Mouse (Mus musculus): ENCODE measurements around the gene Fam243. TPM values are rescaled to one million over a fixed set of nuclear protein-coding genes. Genes with fewer than 3 reads are reported as not detected.

The Fam243 gene
- polyA plus RNA-seq (2012; rRNA removed) (not detected in 2 replicates), polyA plus RNA-seq (2014; fragmentation: Nextera tagmentation; extraction: Ambion mirVana) (not detected in 2 replicates)

DNA sequence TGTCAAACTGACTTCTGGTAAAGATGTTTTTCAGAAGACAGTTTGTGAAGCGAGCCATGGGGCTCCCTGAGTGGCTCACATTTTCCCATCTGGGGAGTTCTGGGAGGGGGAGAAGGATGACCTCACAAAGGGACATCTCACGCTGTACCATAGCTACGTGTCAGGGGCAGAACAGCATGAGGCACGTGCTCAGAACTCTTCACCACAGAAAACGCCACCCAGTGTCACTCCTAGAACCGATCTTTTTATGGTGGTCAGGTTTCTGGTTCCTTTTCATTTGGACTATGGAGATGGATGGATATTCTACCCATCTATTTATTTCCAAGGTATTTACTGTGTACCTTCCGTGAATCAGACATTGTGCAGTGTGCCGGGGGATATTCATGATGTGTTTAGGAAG, at the start of gene Fam243:
Gene Fam243 (minus strand): TSS at position 101 of the 400 bp plus-strand sequence.
- no peak within 1 kb of the TSS for H3K27ac ChIP-seq (replicated peaks; ENCODE audit: low read depth, low read length)
- H3K4me1 ChIP-seq (ENCODE audit: control insufficient read depth, insufficient read depth, low read length) = no peaks in the 10 kb centered on the region; the same call in 1 of the 2 replicates
- 92% methylated on average over 8 of the region's 8 CpGs for WGBS
- no peaks in the 10 kb centered on the region for H3K36me3 ChIP-seq (ENCODE audit: control insufficient read depth, insufficient read depth, low read length)
- ATAC-seq (ENCODE audit: low FRiP score, low read depth) (no peak), DNase-seq (ENCODE audit: low spot score) (no peak)
- H3K9ac ChIP-seq (ENCODE audit: low read depth, low read length, severe bottlenecking) = no peak within 1 kb of the TSS
- no peaks in the 10 kb centered on the region for H3K27me3 ChIP-seq (ENCODE audit: control insufficient read depth, insufficient read depth, low read length)
- no peaks in the 10 kb centered on the region for H3K9me3 ChIP-seq (ENCODE audit: control insufficient read depth, low read length)
- H3K4me3 ChIP-seq (replicated peaks; ENCODE audit: low read length) = no peak within 1 kb of the TSS
- no peak for TF ChIP-seq POLR2A (IDR thresholded peaks at IDR 0.05; ENCODE audit: borderline replicate concordance, extremely low read depth, insufficient read depth, insufficient read length)
- no peak within 1 kb of the TSS for H3K4me2 ChIP-seq (replicated peaks; ENCODE audit: low read depth, low read length, severe bottlenecking)

DNA sequence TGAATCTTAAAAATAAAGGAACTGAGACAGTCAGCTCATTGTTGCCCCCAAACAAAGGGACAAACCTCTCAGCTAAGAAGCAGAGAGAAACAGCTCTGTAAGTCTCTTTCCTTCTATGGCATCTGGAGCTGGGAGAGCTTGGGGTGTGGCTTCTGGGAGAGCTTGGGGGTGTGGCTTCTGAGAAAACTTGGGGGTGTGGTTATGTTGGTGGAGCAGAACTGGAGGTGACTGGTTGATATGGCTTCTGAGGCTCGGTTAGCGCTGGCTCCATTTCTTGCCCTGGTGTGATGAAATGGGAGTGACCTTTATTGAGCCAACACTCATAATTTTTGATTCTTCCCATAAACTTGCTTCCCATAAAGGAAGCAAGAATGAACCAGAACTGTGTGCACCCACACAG, 48.0 kb upstream of the Fam243 start:
- no peak overlapping the region for H3K4me2 ChIP-seq (replicated peaks; ENCODE audit: low read depth, low read length, severe bottlenecking)
- no peak overlapping the region for H3K9ac ChIP-seq (ENCODE audit: low read depth, low read length, severe bottlenecking)
- H3K27me3 ChIP-seq (ENCODE audit: control insufficient read depth, insufficient read depth, low read length) = no peaks in the 10 kb centered on the region
- no peak for TF ChIP-seq POLR2A (IDR thresholded peaks at IDR 0.05; ENCODE audit: borderline replicate concordance, extremely low read depth, insufficient read depth, insufficient read length)
- no peak overlapping the region for H3K4me3 ChIP-seq (replicated peaks; ENCODE audit: low read length)
- peak; percentile 35 for DNase-seq (ENCODE audit: low spot score)
- WGBS = 28% methylated on average over 2 of the region's 2 CpGs
- H3K9me3 ChIP-seq (ENCODE audit: control insufficient read depth, low read length) = no peaks in the 10 kb centered on the region
- H3K27ac ChIP-seq (replicated peaks; ENCODE audit: low read depth, low read length) = no peak overlapping the region
- H3K36me3 ChIP-seq (ENCODE audit: control insufficient read depth, insufficient read depth, low read length) = no peaks in the 10 kb centered on the region
- 0 out of 2 replicates have a peak, but pooled peaks have one; percentile 57 for ATAC-seq (ENCODE audit: low FRiP score, low read depth)
- peaks cover 19% of the 10 kb centered on the region for H3K4me1 ChIP-seq (ENCODE audit: control insufficient read depth, insufficient read depth, low read length)

DNA sequence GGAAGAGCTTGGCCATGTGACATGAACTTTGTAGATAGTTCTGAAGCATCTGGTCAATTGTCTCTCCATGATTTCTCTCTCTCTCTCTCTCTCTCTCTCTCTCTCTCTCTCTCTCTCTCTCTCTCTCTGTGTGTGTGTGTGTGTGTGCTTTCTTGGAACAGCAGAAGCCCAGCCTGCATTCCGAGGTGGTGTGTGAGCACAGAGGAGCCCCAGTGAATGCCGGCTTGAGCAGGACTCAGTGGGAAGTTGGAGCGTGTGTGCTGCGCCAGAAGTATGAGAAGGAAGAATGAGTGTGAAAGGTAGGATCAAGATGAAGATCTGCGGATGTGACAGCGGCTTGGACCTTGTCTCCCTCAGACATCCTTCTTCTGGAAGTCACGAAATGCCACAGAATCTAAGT, 44.2 kb upstream of the Fam243 start:
- TF ChIP-seq POLR2A (IDR thresholded peaks at IDR 0.05; ENCODE audit: borderline replicate concordance, extremely low read depth, insufficient read depth, insufficient read length) = no peak
- DNase-seq (ENCODE audit: low spot score) (no peak), ATAC-seq (ENCODE audit: low FRiP score, low read depth) (peak; percentile 63; the same call in 1 of the 2 replicates)
- Histone ChIP-seq H3K27me3 (ENCODE audit: control insufficient read depth, insufficient read depth, low read length) (no peaks in the 10 kb centered on the region), H3K4me1 (ENCODE audit: control insufficient read depth, insufficient read depth, low read length) (peaks cover 7% of the 10 kb centered on the region; the same call in 1 of the 2 replicates), H3K27ac (replicated peaks; ENCODE audit: low read depth, low read length) (0 out of 2 replicates have a peak overlapping the region, but pooled peaks have one; percentile 26), H3K4me2 (replicated peaks; ENCODE audit: low read depth, low read length, severe bottlenecking) (no peak overlapping the region), H3K9me3 (ENCODE audit: control insufficient read depth, low read length) (no peaks in the 10 kb centered on the region), H3K36me3 (ENCODE audit: control insufficient read depth, insufficient read depth, low read length) (no peaks in the 10 kb centered on the region), H3K9ac (ENCODE audit: low read depth, low read length, severe bottlenecking) (no peak overlapping the region), H3K4me3 (replicated peaks; ENCODE audit: low read length) (no peak overlapping the region)
- WGBS = 55% methylated on average over 7 of the region's 7 CpGs

DNA sequence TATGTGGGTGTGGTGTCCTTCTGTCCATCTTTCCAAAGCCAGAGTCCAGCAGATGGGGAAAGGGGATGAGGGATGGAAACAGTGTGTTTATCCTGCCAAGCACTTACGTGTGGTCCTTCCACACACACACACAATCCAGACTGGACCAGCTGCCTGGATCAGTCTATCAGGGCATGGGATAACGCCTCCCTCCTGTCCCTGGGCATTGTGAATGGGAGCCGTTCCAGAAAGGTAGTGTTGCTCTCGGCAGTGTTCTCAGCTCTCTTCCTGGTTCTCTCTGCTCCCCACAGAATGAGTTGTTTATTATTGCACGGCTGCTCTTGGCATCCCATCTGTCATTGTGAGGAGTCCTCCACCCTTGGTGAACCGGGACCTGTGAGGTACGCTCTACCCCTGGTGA, 39.5 kb upstream of the Fam243 start:
- no peak overlapping the region for H3K4me3 ChIP-seq (replicated peaks; ENCODE audit: low read length)
- H3K27ac ChIP-seq (replicated peaks; ENCODE audit: low read depth, low read length) = no peak overlapping the region
- no peak for TF ChIP-seq POLR2A (IDR thresholded peaks at IDR 0.05; ENCODE audit: borderline replicate concordance, extremely low read depth, insufficient read depth, insufficient read length)
- DNase-seq (ENCODE audit: low spot score) (no peak), ATAC-seq (ENCODE audit: low FRiP score, low read depth) (no peak)
- H3K36me3 ChIP-seq (ENCODE audit: control insufficient read depth, insufficient read depth, low read length) = no peaks in the 10 kb centered on the region
- no peaks in the 10 kb centered on the region for H3K27me3 ChIP-seq (ENCODE audit: control insufficient read depth, insufficient read depth, low read length)
- 0 out of 2 replicates have a peak, but pooled peaks cover 5% of the 10 kb centered on the region for H3K4me1 ChIP-seq (ENCODE audit: control insufficient read depth, insufficient read depth, low read length)
- WGBS = 82% methylated on average over 7 of the region's 7 CpGs
- no peaks in the 10 kb centered on the region for H3K9me3 ChIP-seq (ENCODE audit: control insufficient read depth, low read length)
- H3K9ac ChIP-seq (ENCODE audit: low read depth, low read length, severe bottlenecking) = no peak overlapping the region
- no peak overlapping the region for H3K4me2 ChIP-seq (replicated peaks; ENCODE audit: low read depth, low read length, severe bottlenecking)

DNA sequence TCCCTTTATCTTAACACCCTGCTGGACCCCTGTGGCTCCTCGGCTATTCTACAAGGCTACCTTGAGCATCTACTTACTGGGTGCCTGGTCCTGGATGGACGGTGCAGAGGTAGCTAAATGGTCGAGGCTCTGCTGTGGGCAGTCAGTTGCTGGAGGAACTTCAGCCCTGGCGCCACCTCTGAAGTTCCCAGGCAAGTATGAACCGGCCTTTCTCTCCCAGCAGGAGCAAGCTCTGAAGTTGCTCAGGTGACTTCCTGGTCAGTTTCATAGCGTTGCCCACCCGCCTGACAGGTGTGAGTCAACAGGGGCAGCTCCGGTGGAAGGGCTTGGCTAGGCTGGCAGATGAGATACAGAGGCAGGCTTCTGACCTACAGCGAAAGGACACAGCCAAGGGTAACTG, 38.0 kb upstream of the Fam243 start, which contains the start of gene Kcne1:
Gene Kcne1 (minus strand): TSS at position 240 of the 400 bp plus-strand sequence.
- Histone ChIP-seq H3K36me3 (ENCODE audit: control insufficient read depth, insufficient read depth, low read length) (no peaks in the 10 kb centered on the region), H3K9me3 (ENCODE audit: control insufficient read depth, low read length) (no peaks in the 10 kb centered on the region), H3K4me3 (replicated peaks; ENCODE audit: low read length) (no peak within 1 kb of the TSS), H3K27me3 (ENCODE audit: control insufficient read depth, insufficient read depth, low read length) (no peaks in the 10 kb centered on the region), H3K27ac (replicated peaks; ENCODE audit: low read depth, low read length) (no peak within 1 kb of the TSS), H3K4me2 (replicated peaks; ENCODE audit: low read depth, low read length, severe bottlenecking) (no peak within 1 kb of the TSS), H3K9ac (ENCODE audit: low read depth, low read length, severe bottlenecking) (no peak within 1 kb of the TSS), H3K4me1 (ENCODE audit: control insufficient read depth, insufficient read depth, low read length) (peaks cover 8% of the 10 kb centered on the region; the same call in 1 of the 2 replicates)
- no peak for ATAC-seq (ENCODE audit: low FRiP score, low read depth)
- TF ChIP-seq POLR2A (IDR thresholded peaks at IDR 0.05; ENCODE audit: borderline replicate concordance, extremely low read depth, insufficient read depth, insufficient read length) = no peak
- 49% methylated on average over 9 of the region's 9 CpGs for WGBS
- DNase-seq (ENCODE audit: low spot score) = no peak

All from limb, embryonic 14.5 days (tissue).